Mouse (Mus musculus) heart, postnatal 14 days (tissue): ENCODE measurements around the gene Tpm3. TPM values are rescaled to one million over a fixed set of nuclear protein-coding genes. Genes with fewer than 3 reads are reported as not detected.
A peak's percentile ranks its signal among the peaks of the same experiment; 100 is the strongest.

Source experiments
- DNase-seq, 2 experiments: peaks; one replicate each; pipeline ENCODE4 v3.0.0; 2021 to 2022
- intact Hi-C: fragments of 180-260 bp; cut with DNase I; formaldehyde crosslinking; loops from one replicate; pipeline ENCODE4 v1.15.1; 2025
- long read RNA-seq, 2 experiments: library from polyadenylated mRNA; stranded (forward); transcript quantifications; one replicate each; pipeline ENCODE4 v2.0.0; 2021
- total RNA-seq, 2 experiments: library from RNA; stranded (reverse); gene quantifications; 2 replicates each; pipeline ENCODE4 v1.2.3; 2021

The Tpm3 gene
- total RNA-seq: 10 to 100 TPM; 71.0 to 71.4 TPM
- long read RNA-seq, experiment 1, transcript Tpm3-201 (8 exons, 2,230 nt): major isoform, 125 of 164 reads
- long read RNA-seq, experiment 1, partial matches to known transcripts: 0 of 164 reads
- long read RNA-seq, experiment 1, other reads (novel, unspliced or antisense): 37 of 164 reads
- long read RNA-seq, experiment 2, transcript Tpm3-201 (8 exons, 2,230 nt): major isoform, 102 of 136 reads
- long read RNA-seq, experiment 2, partial matches to known transcripts: 3 of 136 reads
- long read RNA-seq, experiment 2, other reads (novel, unspliced or antisense): 28 of 136 reads

- intact Hi-C loops: loop anchor here (10.0 kb wide), 1 partner anchor 207 kb away; no protein-coding TSS in a partner anchor
- no peak for DNase-seq
Observed at GRCm38 (mm10) chr3:90072294-90072693, at the start of gene Tpm3. TSS of gene Tpm3 (plus strand) at chr3:90072649.

GRCm38 (mm10) chr3:90034653-90035052 lies 37.8 kb upstream of the Tpm3 start:
- intact Hi-C loops: loop anchor here (5.0 kb wide), 1 partner anchor 957 kb away; no protein-coding TSS in a partner anchor
- no peak for DNase-seq

GRCm38 (mm10) chr3:90036263-90036662 lies 36.2 kb upstream of the Tpm3 start:
- no peak for DNase-seq
- intact Hi-C loops: no loop called here

GRCm38 (mm10) chr3:90049691-90050090 lies 22.8 kb upstream of the Tpm3 start:
- DNase-seq: no peak
- intact Hi-C loops: no loop called here

- intact Hi-C loops: loop anchor here (2.0 kb wide), 1 partner anchor 27 kb away; no protein-coding TSS in a partner anchor
Observed at GRCm38 (mm10) chr3:90051441-90052350, 20.8 kb upstream of the Tpm3 start, which contains the start of gene 4933434E20Rik. TSS of gene 4933434E20Rik (plus strand) at chr3:90051636.

GRCm38 (mm10) chr3:90052351-90053241 lies 19.9 kb upstream of the Tpm3 start, which contains the start of gene Ubap2l:
TSS of gene Ubap2l (minus strand) at chr3:90052628.
- intact Hi-C loops: loop anchor here (2.0 kb wide), 1 partner anchor 26 kb away; no protein-coding TSS in a partner anchor
- DNase-seq: peak; percentile 93 to 94

More at GRCm38 (mm10) chr3:90051441-90052350, 20.8 kb upstream of the Tpm3 start, which contains the start of gene 4933434E20Rik:
- DNase-seq: peak; percentile 62 to 66

GRCm38 (mm10) chr3:90061549-90061948 lies 10.9 kb upstream of the Tpm3 start:
- intact Hi-C loops: no loop called here
- no peak for DNase-seq

GRCm38 (mm10) chr3:90062539-90062938 lies 9.9 kb upstream of the Tpm3 start:
- intact Hi-C loops: no loop called here
- DNase-seq: no peak

GRCm38 (mm10) chr3:90064383-90064782 lies 8.1 kb upstream of the Tpm3 start:
- no peak for DNase-seq
- intact Hi-C loops: no loop called here

- intact Hi-C loops: no loop called here
- DNase-seq: peak; percentile 29 to 62
Observed at GRCm38 (mm10) chr3:90065553-90065952, 6.9 kb upstream of the Tpm3 start.

- no peak for DNase-seq
- intact Hi-C loops: no loop called here
Observed at GRCm38 (mm10) chr3:90067851-90068250, 4.6 kb upstream of the Tpm3 start.

- DNase-seq: no peak
- intact Hi-C loops: loop anchor here (10.0 kb wide), 1 partner anchor 205 kb away; no protein-coding TSS in a partner anchor
Observed at GRCm38 (mm10) chr3:90069688-90070087, 2.8 kb upstream of the Tpm3 start.

GRCm38 (mm10) chr3:90076921-90077716 lies 4.7 kb downstream of the Tpm3 start:
- peak; percentile 81 to 89 for DNase-seq
- intact Hi-C loops: loop anchor here (5.0 to 10.0 kb wide), 2 partner anchors 212 to 300 kb away; no protein-coding TSS in a partner anchor

- intact Hi-C loops: loop anchor here (2.0 to 10.0 kb wide), 4 partner anchors 25 to 301 kb away; partner anchors contain the start of gene Ubap2l
- DNase-seq: no peak
Observed at GRCm38 (mm10) chr3:90078224-90078623, 5.8 kb downstream of the Tpm3 start.

GRCm38 (mm10) chr3:90079133-90079762 lies 6.8 kb downstream of the Tpm3 start:
- DNase-seq: peak; percentile 93
- intact Hi-C loops: loop anchor here (2.0 to 10.0 kb wide), 4 partner anchors 26 to 302 kb away; partner anchors contain the start of gene Ubap2l

GRCm38 (mm10) chr3:90079763-90080497 lies 7.5 kb downstream of the Tpm3 start:
- peak; percentile 72 to 74 for DNase-seq
- intact Hi-C loops: loop anchor here (2.0 to 10.0 kb wide), 5 partner anchors 27 to 303 kb away; partner anchors contain the start of genes Rab13, Rps27 and Ubap2l

GRCm38 (mm10) chr3:90080498-90080863 lies 8.0 kb downstream of the Tpm3 start:
- no peak for DNase-seq
- intact Hi-C loops: loop anchor here (5.0 kb wide), 1 partner anchor 132 kb away; the partner anchor contains the start of genes Rab13 and Rps27
